Mouse (Mus musculus) adrenal gland, adult 8-10 months (tissue): Measurements from ENCODE around the gene Slc26a9. TPM values are rescaled to one million over a fixed set of nuclear protein-coding genes. Genes with fewer than 3 reads are reported as not detected.

Experiments
- total RNA-seq, 4 experiments: library from RNA; stranded (reverse); gene quantifications; 2 replicates each; pipeline ENCODE4 v1.2.4; 2022

Slc26a9 gene
- total RNA-seq, 4 experiments from 2014 or later: 0.06 to 0.28 (median 0.23) TPM; not detected in 1

Other genes with a start within 250 kb of the Slc26a9 start
- 10 to 100 TPM; 23.5 to 40.0 (median 32.9) TPM for gene Srgap2, start 216.7 kb upstream of the Slc26a9 start, total RNA-seq
- 1 to 10 TPM in 2 of 4 experiments, under 1 TPM in 2; 0.77 to 1.7 (median 1.1) TPM for gene Fam72a, start 216.1 kb upstream of the Slc26a9 start, total RNA-seq
- gene Avpr1b, start 144.8 kb upstream of the Slc26a9 start, total RNA-seq: not detected
- gene Ctse, start 105.7 kb upstream of the Slc26a9 start, total RNA-seq: under 1 TPM; 0.43 to 0.81 (median 0.50) TPM
- 10 to 100 TPM in 2 of 4 experiments, 1 to 10 TPM in 2; 6.6 to 17.4 (median 11.0) TPM for gene Rab7b, start 55.3 kb upstream of the Slc26a9 start, total RNA-seq
- gene Pm20d1, start 53.4 kb downstream of the Slc26a9 start, total RNA-seq: 10 to 100 TPM in 2 of 4 experiments, 1 to 10 TPM in 2; 6.2 to 15.0 (median 10.6) TPM
- gene Slc41a1, start 83.5 kb downstream of the Slc26a9 start, total RNA-seq: 10 to 100 TPM; 49.1 to 57.2 (median 53.0) TPM
- 10 to 100 TPM; 15.0 to 28.6 (median 22.0) TPM for gene Rab29, start 123.2 kb downstream of the Slc26a9 start, total RNA-seq
- 100 to 1,000 TPM; 134 to 174 (median 151) TPM for gene Nucks1, start 166.5 kb downstream of the Slc26a9 start, total RNA-seq
- gene Slc45a3, start 218.9 kb downstream of the Slc26a9 start, total RNA-seq: 10 to 100 TPM; 18.4 to 53.4 (median 36.3) TPM